Mouse (Mus musculus) G1E-ER4 (cell line): ENCODE measurements around the gene Fam205a4. TPM values are rescaled to one million over a fixed set of nuclear protein-coding genes. Genes with fewer than 3 reads are reported as not detected.
"Not testable (repeated sequence)": the region's sequence is repeated elsewhere in the genome, so short reads cannot be mapped to it uniquely, and the experiment has no call there.

Source experiments
- GATA1 ChIP-seq: IDR thresholded peaks from one replicate; pipeline ENCODE4 v1.8.0; 2012; ENCODE audit warnings: low read length, inconsistent platforms
- polyA plus RNA-seq: library from polyadenylated mRNA; stranded (reverse); fragments of >175 nt; gene quantifications from 2 replicates; pipeline ENCODE4 v1.2.3, GENCODE M21; 2012

Gene Fam205a4
- polyA plus RNA-seq: not detected in 2 replicates

DNA sequence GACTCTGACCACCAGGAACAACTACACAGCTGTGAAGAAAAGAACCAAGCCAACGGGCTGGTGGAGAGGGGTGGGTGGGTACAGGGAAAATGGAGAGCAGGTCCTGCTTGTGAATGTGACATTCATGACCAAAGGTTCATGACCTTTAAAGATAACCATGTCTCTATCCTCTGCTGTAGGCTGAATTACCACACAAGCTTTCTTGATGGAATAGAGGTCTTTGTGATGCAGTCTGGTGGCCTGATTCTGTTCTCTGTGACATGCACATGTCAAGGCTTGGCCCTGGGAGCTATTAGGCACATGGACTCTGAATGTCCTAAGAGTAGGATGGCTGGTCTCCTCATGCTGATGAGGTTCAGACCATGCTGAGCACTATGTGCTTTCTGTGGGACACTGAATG lies at the start of gene Fam205a4:
Gene Fam205a4, plus strand, starts transcription at position 301 of the 400 bp plus-strand sequence.
- TF ChIP-seq GATA1: not testable (repeated sequence)

DNA sequence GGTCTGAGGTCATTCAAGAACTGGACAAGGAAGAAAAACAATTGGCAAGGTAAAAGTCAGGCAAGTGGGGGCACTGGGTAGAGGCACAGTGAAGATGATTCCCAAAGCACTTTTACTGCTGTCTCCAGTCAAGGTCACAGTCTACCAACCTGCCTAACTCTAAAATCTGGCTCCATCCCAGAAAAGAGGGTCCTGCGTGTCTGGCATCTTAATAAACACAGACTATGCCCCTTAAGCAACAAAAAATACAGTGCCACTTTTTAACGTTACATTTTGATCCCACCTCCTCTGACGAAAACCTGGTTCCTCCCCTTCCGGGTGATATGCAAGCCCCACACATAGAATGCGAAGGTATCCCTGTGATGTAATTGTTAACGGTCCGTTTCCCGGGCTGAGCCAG lies 24.6 kb upstream of the Fam205a4 start, which contains the start of gene Gm20878:
Gene Gm20878, plus strand, starts transcription at position 301 of the 400 bp plus-strand sequence.
- TF ChIP-seq GATA1: not testable (repeated sequence)

Other genes starting within 250 kb of the Fam205a4 start
- 154 and 221 TPM in 2 replicates for gene Dctn3, start 242.9 kb upstream of the Fam205a4 start, polyA plus RNA-seq
- gene Arid3c, start 234.9 kb upstream of the Fam205a4 start, polyA plus RNA-seq: not detected in 2 replicates
- gene Galt, start 210.8 kb upstream of the Fam205a4 start, polyA plus RNA-seq: 40.4 and 54.2 TPM in 2 replicates
- 39.7 and 85.4 TPM in 2 replicates for gene Sigmar1, start 209.9 kb upstream of the Fam205a4 start, polyA plus RNA-seq
- 2.6 TPM in 1 of 2 replicates, not detected in the other for gene Ccl27a, start 191.8 kb upstream of the Fam205a4 start, polyA plus RNA-seq
- gene Gm21541, start 62.4 kb upstream of the Fam205a4 start, polyA plus RNA-seq: not detected in 2 replicates
- 0.22 and 2.0 TPM in 2 replicates for gene Gm20878, start 24.5 kb upstream of the Fam205a4 start, polyA plus RNA-seq
- gene Gm21093, start 68.7 kb downstream of the Fam205a4 start, polyA plus RNA-seq: not detected in 2 replicates
- not detected in 2 replicates for gene Gm3893, start 125.1 kb downstream of the Fam205a4 start, polyA plus RNA-seq
- not detected in 2 replicates for gene Gm13304, start 148.8 kb downstream of the Fam205a4 start, polyA plus RNA-seq
- not detected in 2 replicates for gene Gm13306, start 187.4 kb downstream of the Fam205a4 start, polyA plus RNA-seq
- not detected in 2 replicates for gene Gm13305, start 202.5 kb downstream of the Fam205a4 start, polyA plus RNA-seq